Mouse (Mus musculus): Measurements from ENCODE around the gene Gm9040. TPM values are rescaled to one million over a fixed set of nuclear protein-coding genes. Genes with fewer than 3 reads are reported as not detected.
"Not testable (repeated sequence)": the region's sequence is repeated elsewhere in the genome, so short reads cannot be mapped to it uniquely, and the experiment has no call there.

Gm9040 gene
- polyA plus RNA-seq, 1 experiment from 2014 or later, result not detected

- not testable (repeated sequence) for H3K4me1 ChIP-seq; H3K9ac ChIP-seq; H3K9me3 ChIP-seq; H3K27ac ChIP-seq; H3K4me2 ChIP-seq; H3K36me3 ChIP-seq (replicated peaks); H3K4me3 ChIP-seq (replicated peaks); H3K27me3 ChIP-seq; ATAC-seq (ENCODE audit: low FRiP score)
- WGBS, result no CpG with 5 or more reads among the region's 4 CpGs
Observed at GRCm38 (mm10) chr10:118278069-118278468, 48.7 kb downstream of the Gm9040 start.

Other genes with a start within 250 kb of the Gm9040 start
- 62.2 and 63.8 TPM in 2 replicates for gene Mdm1, start 185.2 kb downstream of the Gm9040 start, polyA plus RNA-seq (2016; fragmentation: Nextera tagmentation; extraction: Ambion mirVana)
- 0.17 TPM in 1 of 2 replicates, not detected in the other for gene Il22, start 122.0 kb downstream of the Gm9040 start, polyA plus RNA-seq (2016; fragmentation: Nextera tagmentation; extraction: Ambion mirVana)
- 0.09 and 0.10 TPM in 2 replicates for gene Gm32717, start 86.2 kb downstream of the Gm9040 start, polyA plus RNA-seq (2016; fragmentation: Nextera tagmentation; extraction: Ambion mirVana)
- 0.09 and 0.10 TPM in 2 replicates for gene Gm32802, start 68.3 kb downstream of the Gm9040 start, polyA plus RNA-seq (2016; fragmentation: Nextera tagmentation; extraction: Ambion mirVana)
- not detected in 2 replicates for gene Iltifb, start 31.9 kb downstream of the Gm9040 start, polyA plus RNA-seq (2016; fragmentation: Nextera tagmentation; extraction: Ambion mirVana)
- gene Gm9044, start 5.4 kb upstream of the Gm9040 start, polyA plus RNA-seq (2016; fragmentation: Nextera tagmentation; extraction: Ambion mirVana), result not detected in 2 replicates
- gene Gm9045, start 10.9 kb upstream of the Gm9040 start, polyA plus RNA-seq (2016; fragmentation: Nextera tagmentation; extraction: Ambion mirVana), result 0.08 TPM in 1 of 2 replicates, not detected in the other
- not detected in 2 replicates for gene Gm9046, start 16.3 kb upstream of the Gm9040 start, polyA plus RNA-seq (2016; fragmentation: Nextera tagmentation; extraction: Ambion mirVana)
- not detected in 2 replicates for gene Gm9048, start 21.7 kb upstream of the Gm9040 start, polyA plus RNA-seq (2016; fragmentation: Nextera tagmentation; extraction: Ambion mirVana)
- 0.08 TPM in 1 of 2 replicates, not detected in the other for gene Gm9049, start 27.1 kb upstream of the Gm9040 start, polyA plus RNA-seq (2016; fragmentation: Nextera tagmentation; extraction: Ambion mirVana)
- gene Ifng, start 114.1 kb upstream of the Gm9040 start, polyA plus RNA-seq (2016; fragmentation: Nextera tagmentation; extraction: Ambion mirVana), result not detected in 2 replicates